Mouse (Mus musculus) gastrocnemius, postnatal 25 days (tissue): ENCODE measurements around the gene Lrrc75b. TPM values are rescaled to one million over a fixed set of nuclear protein-coding genes. Genes with fewer than 3 reads are reported as not detected.
"Not testable (repeated sequence)": the region's sequence is repeated elsewhere in the genome, so short reads cannot be mapped to it uniquely, and the experiment has no call there.

Experiments used
- DNase-seq: peaks from one replicate; pipeline ENCODE4 v3.0.0; 2022
- total RNA-seq, 2 experiments: library from RNA; stranded (reverse); gene quantifications; 1 replicate in 1 of 2; 2 replicates in 1 of 2; pipeline ENCODE4 v1.2.3; 2021

The Lrrc75b gene
- total RNA-seq, 2 experiments from 2014 or later = 0.26 to 0.38 TPM

- no peak for DNase-seq
Observed at GRCm38 (mm10) chr10:75534216-75534615, 25.9 kb downstream of the Lrrc75b start.

- DNase-seq = no peak
Observed at GRCm38 (mm10) chr10:75531532-75532090, 28.5 kb downstream of the Lrrc75b start.

DNA sequence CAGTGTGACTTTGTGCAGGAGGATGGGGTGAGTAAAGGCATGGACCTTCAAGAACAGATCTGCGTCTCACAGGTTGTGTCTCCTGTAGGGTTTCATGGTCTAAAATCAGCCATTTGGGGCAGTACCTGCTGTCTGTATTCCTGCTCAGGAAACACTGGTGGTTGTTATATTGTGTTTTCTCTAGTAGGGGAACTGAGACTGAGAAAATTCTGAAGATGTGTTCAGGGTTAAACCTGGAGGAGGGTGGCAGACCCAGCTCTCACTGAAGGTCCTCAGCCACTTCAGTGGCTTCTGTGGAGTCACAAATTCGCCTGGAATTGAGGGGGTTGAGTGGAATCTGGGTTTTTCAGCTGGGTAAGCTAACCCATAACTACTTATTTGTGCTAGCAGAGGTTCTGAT is 29.8 kb downstream of the Lrrc75b start:
- no peak for DNase-seq

- DNase-seq = not testable (repeated sequence)
Observed at GRCm38 (mm10) chr10:75525450-75525849, 34.7 kb downstream of the Lrrc75b start.

- DNase-seq = no peak
Observed at GRCm38 (mm10) chr10:75521643-75522042, 38.5 kb downstream of the Lrrc75b start.

DNA sequence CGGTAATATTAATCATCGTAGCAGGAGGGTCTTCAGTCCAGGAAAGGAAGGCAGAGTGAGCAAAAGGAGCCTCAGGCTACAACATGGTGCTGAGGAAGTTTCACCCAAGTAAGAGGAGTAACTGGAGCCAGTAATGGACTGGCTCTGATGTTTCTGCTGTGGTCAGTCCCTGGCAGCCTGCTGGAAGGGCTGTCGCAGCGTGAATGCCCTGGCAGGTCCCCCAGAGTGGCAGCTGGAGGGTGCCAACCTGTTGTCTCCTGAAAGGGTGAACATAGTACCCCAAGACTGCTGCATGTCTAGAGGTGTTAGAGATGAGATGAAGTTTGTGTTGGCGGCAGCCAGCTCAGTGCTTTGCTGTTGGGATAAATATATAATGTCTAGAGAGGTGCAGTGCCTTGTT is 39.5 kb downstream of the Lrrc75b start:
- no peak for DNase-seq

DNA sequence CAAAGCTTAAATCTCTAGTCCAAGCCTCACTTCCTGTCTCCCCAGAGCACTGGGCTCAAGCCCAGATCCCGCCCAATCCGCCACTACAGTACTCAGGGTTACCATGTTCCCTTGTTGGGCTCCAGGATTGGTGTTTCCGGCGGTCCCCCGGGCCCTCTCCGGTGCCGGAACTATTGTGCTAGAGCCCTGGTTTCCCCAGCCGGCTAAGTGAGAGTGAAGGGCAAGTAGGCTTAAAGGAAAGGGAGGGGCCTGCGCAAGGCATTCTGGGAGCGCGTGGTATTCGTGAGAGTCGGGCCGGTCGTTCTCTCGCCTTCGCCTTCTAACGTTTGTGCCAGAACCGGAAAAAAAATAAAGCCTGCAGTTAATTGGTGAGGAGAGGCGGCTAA is 42.4 kb downstream of the Lrrc75b start, which contains the start of gene Gucd1:
Gene Gucd1 (minus strand): TSS at position 215 of the 386 bp plus-strand sequence.
- peak; percentile 97 for DNase-seq

- peak; percentile 97 for DNase-seq
Observed at GRCm38 (mm10) chr10:75517073-75517757, 42.9 kb downstream of the Lrrc75b start, which contains the start of gene Snrpd3. Gene Snrpd3, plus strand, starts transcription at chr10:75517551.

DNA sequence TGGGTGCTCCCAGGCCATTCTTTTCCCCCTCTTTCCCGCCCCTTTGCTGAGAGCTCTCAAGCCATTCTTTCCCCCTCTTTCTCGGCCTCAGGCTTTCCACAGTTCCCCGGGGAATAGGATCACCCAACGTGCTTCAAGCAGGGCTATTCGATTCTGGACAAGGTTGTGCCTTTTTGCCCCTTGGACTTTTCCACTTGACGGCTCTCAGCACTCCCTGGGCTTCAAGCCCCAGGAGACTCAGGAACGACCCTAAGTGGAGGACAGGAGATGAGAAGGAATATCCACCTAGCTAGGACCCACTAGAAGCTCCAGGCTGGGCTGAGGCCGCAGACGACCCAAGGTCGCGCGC is 43.4 kb downstream of the Lrrc75b start:
- no peak for DNase-seq

DNA sequence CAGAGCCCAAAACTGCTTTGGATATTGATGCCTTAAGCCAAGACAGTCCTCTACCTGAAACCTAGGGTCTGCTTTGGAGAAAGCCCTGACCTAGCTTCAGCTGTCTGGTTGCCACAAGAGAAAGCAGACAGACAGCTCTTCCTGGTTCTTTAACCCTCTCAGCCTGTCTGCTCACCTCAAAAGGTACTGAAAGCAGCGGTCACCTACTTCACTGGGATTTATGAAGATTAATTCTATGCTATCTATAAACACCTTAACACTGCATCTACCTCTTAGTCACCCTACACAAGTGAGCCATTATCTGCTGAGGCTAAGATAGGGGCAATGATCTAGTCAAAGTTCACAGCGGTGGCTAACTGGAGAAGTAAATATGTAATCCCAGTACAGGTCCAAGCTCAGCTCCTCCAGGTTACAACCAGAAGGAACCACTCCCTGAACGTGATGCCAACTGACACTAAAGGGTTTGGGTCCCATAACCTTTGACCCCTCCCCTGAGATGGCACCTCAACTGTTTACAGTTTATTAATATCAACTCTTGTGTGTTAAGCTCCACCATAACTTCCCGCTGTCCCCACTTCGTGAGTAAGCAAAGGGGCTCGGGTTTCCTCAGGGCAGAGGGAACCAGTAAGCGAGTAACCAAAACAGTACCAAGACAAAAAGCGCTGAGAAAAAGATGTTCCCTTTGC is 43.9 kb downstream of the Lrrc75b start:
- no peak for DNase-seq

DNA sequence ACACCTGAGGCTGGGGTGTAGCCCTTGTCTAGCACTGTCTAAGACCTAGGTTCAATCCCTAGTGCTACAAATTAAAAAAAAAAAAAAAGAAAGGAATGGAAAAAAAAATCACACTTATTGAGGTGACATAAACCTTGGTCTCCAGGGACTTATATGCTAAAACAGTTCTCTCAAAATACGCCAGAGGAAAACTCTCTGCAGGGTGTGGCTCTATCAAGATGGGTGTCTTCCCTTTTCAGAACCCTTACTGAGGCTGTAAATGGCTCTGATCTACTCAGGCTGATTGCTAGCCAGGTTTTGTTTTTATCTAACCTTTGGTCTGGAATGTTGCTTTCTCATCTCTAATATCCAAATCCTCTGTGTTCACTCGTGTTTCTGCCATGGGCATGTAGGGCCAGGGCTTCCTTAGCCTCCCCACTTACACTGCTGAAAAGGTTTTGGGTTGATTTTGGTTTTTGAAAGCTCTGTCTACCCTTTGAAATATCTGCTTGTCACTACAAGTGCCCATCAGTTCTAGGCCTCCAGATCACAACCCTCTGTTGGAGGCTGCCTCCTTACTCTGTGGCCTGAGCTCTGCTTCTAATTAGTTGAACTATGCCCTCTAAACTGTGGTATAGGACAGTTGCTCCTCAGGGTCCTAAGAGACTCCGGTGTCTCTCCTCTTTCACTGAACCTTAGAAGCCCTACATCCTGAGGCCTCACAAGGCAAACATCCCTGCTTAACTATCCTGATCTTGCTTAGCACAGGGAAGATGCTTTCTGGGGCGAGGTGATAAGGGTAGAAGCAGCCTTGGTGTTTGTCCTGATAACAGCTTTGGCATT is 44.7 kb downstream of the Lrrc75b start:
- DNase-seq = no peak

GRCm38 (mm10) chr10:75514361-75514760 is 45.8 kb downstream of the Lrrc75b start:
- no peak for DNase-seq

DNA sequence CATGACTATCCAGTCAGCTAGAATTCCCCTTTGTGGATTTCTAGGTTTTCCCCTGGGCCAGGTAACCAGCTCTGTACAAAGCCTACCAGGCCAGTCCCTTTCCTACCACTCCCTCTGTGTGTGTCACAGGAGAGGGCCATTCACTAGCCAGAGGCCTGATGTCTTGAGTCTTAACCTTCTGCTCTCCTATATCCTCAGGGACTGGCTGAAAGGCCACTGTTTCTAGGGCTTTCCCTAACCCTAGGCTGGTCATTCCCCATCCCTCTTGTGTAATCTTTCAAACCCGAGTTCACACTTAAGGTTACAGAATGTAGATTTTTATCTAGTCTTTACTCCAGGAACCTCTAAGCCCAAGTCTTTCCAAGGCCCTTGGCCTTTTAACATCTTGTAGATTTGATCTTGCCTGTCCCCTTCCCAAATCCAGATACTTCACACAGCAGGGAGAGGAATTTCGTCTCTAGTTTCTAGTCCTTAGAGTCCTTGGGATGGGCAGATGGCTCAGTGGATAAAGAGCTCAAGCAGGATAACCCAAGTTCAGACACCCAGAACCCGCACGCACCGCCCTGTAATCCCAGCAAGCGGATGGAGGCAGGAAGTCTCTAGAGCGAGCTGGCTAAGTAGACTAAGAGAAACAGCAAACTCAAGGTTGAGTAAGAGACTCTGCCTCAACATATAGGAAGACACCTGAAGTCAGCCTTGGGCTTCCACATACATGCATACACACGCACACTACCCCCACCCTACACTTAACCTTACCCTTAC is 46.6 kb downstream of the Lrrc75b start:
- no peak for DNase-seq

DNA sequence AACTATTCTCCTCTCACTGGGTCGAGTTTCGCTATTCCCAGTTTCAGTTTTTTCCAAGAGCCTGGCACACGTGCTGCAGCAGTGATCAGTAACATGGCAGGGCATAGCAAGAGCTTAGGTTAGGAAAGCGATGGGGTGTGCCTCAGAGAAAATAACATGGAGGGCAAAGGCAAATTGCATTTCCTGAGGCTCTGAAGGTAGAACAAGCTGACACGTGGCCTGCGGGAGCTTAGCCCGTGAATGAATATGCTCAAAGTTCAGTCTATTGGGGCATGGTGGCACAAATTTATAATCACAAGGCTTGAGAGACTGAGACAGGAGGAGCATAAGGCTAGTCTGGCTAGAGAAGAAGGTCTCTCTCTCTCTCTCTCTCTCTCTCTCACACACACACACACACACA is 47.3 kb downstream of the Lrrc75b start:
- no peak for DNase-seq

DNA sequence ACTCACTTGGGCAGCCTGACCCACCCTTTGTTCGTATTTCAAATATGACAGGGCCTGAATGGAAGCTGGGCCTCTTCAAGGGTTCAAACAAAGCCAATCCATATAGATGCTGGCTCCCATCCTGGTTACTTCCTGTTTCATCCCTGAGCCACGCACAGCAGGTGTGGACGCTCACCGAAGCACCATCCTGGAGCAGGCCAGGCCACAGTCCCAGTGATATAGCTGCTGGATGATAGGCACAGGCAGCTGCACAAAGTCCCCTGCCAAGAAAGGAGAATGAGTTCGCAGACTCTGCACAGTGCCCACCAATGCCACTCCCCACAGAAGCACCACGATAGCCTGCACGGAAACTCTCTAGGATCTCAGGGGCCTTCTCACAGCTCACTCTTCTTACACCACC is 48.2 kb downstream of the Lrrc75b start:
- peak; percentile 54 for DNase-seq

DNA sequence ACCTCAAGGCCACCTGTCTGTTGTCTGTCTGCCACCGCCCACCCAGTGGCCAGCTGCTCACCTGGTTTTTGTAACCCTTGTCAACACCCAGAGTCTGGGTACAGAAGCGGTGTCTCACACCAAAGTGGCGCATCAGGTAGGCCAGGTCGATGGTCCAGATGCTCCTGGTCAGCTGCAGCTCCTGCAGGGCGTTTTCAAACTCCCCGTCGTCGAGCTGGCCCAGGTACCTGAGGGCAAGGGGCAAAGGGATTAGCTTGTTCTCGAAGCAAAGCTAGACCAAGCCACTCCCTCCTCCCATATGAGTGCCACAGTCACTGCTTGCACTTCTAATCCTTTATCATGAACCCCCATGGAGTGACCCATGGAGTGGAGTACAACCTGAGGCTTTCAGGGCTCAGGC is 49.1 kb downstream of the Lrrc75b start:
- no peak for DNase-seq

DNA sequence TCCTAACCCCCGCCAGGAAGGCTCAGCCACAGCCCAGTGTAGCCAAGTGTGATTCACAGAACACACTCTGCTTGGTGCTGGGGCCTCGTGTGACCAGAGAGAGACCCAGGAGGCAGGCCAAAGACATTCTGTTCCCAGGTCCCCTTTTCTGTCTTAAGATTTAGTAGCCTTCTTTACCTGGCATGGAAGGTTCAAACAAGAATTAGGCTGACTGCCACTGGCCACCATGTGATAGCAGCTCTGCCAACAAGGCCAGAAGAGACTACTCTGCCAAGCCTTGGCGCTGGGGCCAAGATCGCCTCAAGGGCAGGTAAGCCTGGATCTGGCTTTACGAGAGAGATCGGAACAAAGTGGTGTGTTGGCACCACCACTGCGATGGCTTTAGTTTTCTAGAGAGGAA is 49.7 kb downstream of the Lrrc75b start:
- peak; percentile 83 for DNase-seq

- DNase-seq = not testable (repeated sequence)
Observed at GRCm38 (mm10) chr10:75505928-75506327, 54.2 kb downstream of the Lrrc75b start.

GRCm38 (mm10) chr10:75505130-75505495 is 55.0 kb downstream of the Lrrc75b start:
- no peak for DNase-seq

- peak; percentile 40 for DNase-seq
Observed at GRCm38 (mm10) chr10:75504234-75505129, 55.6 kb downstream of the Lrrc75b start.

DNA sequence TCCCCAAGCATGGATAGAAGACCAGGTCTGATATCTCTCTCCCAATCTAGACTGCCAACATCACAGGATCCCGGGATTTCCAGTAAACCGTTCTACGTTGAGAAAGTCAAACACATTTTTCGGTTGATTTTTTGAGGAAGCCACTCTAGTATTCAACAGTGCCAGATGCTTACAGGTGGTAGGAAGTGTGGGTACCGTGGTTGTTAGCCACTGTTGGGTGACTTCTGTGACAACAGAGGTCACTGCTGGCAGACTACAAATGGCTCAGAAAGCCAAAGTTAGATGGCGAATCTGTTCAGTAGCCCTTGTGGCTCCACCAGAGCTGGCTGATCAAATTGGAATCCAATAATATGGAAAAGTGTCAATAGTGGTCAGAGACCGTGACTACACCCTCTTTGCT is 56.4 kb downstream of the Lrrc75b start:
- no peak for DNase-seq
